ENCODE assay signal across 25 mouse cellular contexts in the genomic region with DNA sequence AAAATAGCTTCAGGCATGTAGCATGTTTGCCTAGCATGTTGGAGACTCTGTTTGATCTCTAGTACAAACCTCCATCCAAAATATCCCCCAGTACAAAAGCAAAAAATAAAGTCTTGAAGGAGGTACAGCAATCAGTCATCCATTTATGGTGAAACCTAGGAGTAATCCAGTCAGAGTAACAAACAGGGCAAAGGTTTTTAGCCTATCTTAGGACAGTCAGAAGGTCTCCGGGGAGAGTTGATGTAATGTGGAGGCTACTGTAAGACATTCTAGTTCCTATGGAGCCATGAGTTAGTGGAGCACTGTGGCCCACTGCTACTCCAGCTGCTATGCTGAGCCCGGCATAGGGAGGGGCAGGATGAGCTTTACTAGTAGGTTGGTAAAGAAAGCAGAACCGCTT. TPM values are rescaled to one million over a fixed set of nuclear protein-coding genes. Genes with fewer than 3 reads are reported as not detected.
A peak's percentile ranks its signal among the peaks of the same experiment; 100 is the strongest.
DNase-seq lines count a peak whose midpoint lies in the region; ATAC-seq and TF ChIP-seq lines count a peak whose summit lies in the region.
"Had no signal": no experiment of that assay in that cellular context is flagged by ENCODE, and none has a peak within 500 bp of the region (broad histone marks: within the 10 kb centered on the region; RNA-seq: fewer than 3 reads in every experiment).

No protein-coding gene starts in this region.

- 0 out of 2 replicates have a peak overlapping the region, but pooled peaks have one; percentile 6 for H3K4me2 ChIP-seq in intestine, postnatal 0 days (replicated peaks; ENCODE audit: low read depth)
- H3K4me2 ChIP-seq in intestine, embryonic 15.5 days (replicated peaks) = no peak overlapping the region
- no peak overlapping the region for H3K4me2 ChIP-seq in kidney, embryonic 16.5 days (replicated peaks; ENCODE audit: low read depth, low read length)
- no peak overlapping the region for H3K4me2 ChIP-seq in liver, embryonic 16.5 days (ENCODE audit: low read depth, low read length)
- H3K4me2 ChIP-seq: forebrain, embryonic 13.5 days; limb, embryonic 12.5 days; lung, embryonic 14.5 days; neural tube, embryonic 12.5 days had no signal

- no peak for TF ChIP-seq CTCF in intestine, postnatal 0 days (IDR thresholded peaks at IDR 0.05; ENCODE audit: low read depth)

- 73% methylated on average over 3 of the region's 3 CpGs for WGBS in intestine, postnatal 0 days
- WGBS in intestine, embryonic 15.5 days = 86% methylated on average over 3 of the region's 3 CpGs
- 88% methylated on average over 3 of the region's 3 CpGs for WGBS in kidney, embryonic 16.5 days
- 83% methylated on average over 3 of the region's 3 CpGs for WGBS in liver, embryonic 16.5 days (ENCODE audit: insufficient replicate concordance)

- no peaks in the 10 kb centered on the region for H3K27me3 ChIP-seq in intestine, postnatal 0 days (replicated peaks; ENCODE audit: control insufficient read depth, insufficient read depth, low read length)
- H3K27me3 ChIP-seq in intestine, embryonic 15.5 days (replicated peaks) = no peaks in the 10 kb centered on the region
- no peaks in the 10 kb centered on the region for H3K27me3 ChIP-seq in kidney, embryonic 16.5 days (ENCODE audit: insufficient read depth, low read length)
- no peaks in the 10 kb centered on the region for H3K27me3 ChIP-seq in liver, embryonic 16.5 days (ENCODE audit: control insufficient read depth, insufficient read depth, low read depth, low read length)
- H3K27me3 ChIP-seq: forebrain, embryonic 13.5 days; limb, embryonic 12.5 days; neural tube, embryonic 12.5 days had no signal

- peak; percentile 8 for DNase-seq in kidney, postnatal 14 days
- peak; percentile 67 for DNase-seq in adipocyte (ENCODE audit: low spot score)
- no peak for DNase-seq in cerebellum, adult 9-11 months
- DNase-seq: adrenal gland, postnatal 36 days; cerebellum, adult 11 months; cerebellum, postnatal 14 days; layer of hippocampus, postnatal 36 days; lung, embryonic 14.5 days; midbrain, embryonic 14.5 days; right cerebral cortex, postnatal 14 days had no signal

- H3K4me1 ChIP-seq in intestine, postnatal 0 days (replicated peaks; ENCODE audit: control insufficient read depth, insufficient read depth, low read length) = no peaks in the 10 kb centered on the region; the same call in 1 of the 2 replicates
- H3K4me1 ChIP-seq in intestine, embryonic 15.5 days (replicated peaks) = peaks cover 3% of the 10 kb centered on the region; the same call in 1 of the 2 replicates
- H3K4me1 ChIP-seq in kidney, embryonic 16.5 days (ENCODE audit: insufficient read depth, low read length) = peaks cover 9% of the 10 kb centered on the region
- peaks cover 36% of the 10 kb centered on the region for H3K4me1 ChIP-seq in liver, embryonic 16.5 days (ENCODE audit: control insufficient read depth, low read depth, low read length)

- ATAC-seq in intestine, postnatal 0 days = no peak
- no peak for ATAC-seq in intestine, embryonic 15.5 days
- no peak for ATAC-seq in kidney, embryonic 16.5 days (ENCODE audit: low FRiP score, low TSS enrichment)
- ATAC-seq in liver, embryonic 16.5 days (ENCODE audit: low read depth) = no peak
- ATAC-seq: CD4-positive, CD25-positive, alpha-beta regulatory T cell, adult 4 months; forebrain, embryonic 13.5 days; hindbrain, embryonic 16.5 days; intestine, embryonic 16.5 days had no signal

- no peaks in the 10 kb centered on the region for H3K36me3 ChIP-seq in intestine, postnatal 0 days (ENCODE audit: control insufficient read depth, insufficient read depth)
- no peaks in the 10 kb centered on the region for H3K36me3 ChIP-seq in intestine, embryonic 15.5 days
- 0 out of 2 replicates have a peak, but pooled peaks cover 5% of the 10 kb centered on the region for H3K36me3 ChIP-seq in kidney, embryonic 16.5 days (ENCODE audit: insufficient read depth, low read length)
- H3K36me3 ChIP-seq in liver, embryonic 16.5 days (ENCODE audit: control insufficient read depth, insufficient read depth) = peaks cover 9% of the 10 kb centered on the region

- no peak overlapping the region for H3K9ac ChIP-seq in intestine, postnatal 0 days (ENCODE audit: low read depth, low read length)
- no peak overlapping the region for H3K9ac ChIP-seq in intestine, embryonic 15.5 days
- no peak overlapping the region for H3K9ac ChIP-seq in kidney, embryonic 16.5 days (replicated peaks; ENCODE audit: low read length)
- no peak overlapping the region for H3K9ac ChIP-seq in liver, embryonic 16.5 days (ENCODE audit: low read depth, low read length)
- H3K9ac ChIP-seq: forebrain, embryonic 13.5 days; limb, embryonic 12.5 days; lung, embryonic 14.5 days; neural tube, embryonic 12.5 days had no signal

- H3K4me3 ChIP-seq in intestine, postnatal 0 days (ENCODE audit: low read depth, low read length) = no peak overlapping the region
- no peak overlapping the region for H3K4me3 ChIP-seq in intestine, embryonic 15.5 days (replicated peaks)
- H3K4me3 ChIP-seq in kidney, embryonic 16.5 days (ENCODE audit: low read length) = no peak overlapping the region
- H3K4me3 ChIP-seq in liver, embryonic 16.5 days (ENCODE audit: low read depth, low read length) = no peak overlapping the region
- H3K4me3 ChIP-seq: forebrain, embryonic 13.5 days; heart, embryonic 10.5 days; limb, embryonic 12.5 days; neural tube, embryonic 12.5 days had no signal

- H3K27ac ChIP-seq in intestine, postnatal 0 days (ENCODE audit: low read depth, low read length) = no peak overlapping the region
- no peak overlapping the region for H3K27ac ChIP-seq in intestine, embryonic 15.5 days
- no peak overlapping the region for H3K27ac ChIP-seq in kidney, embryonic 16.5 days (ENCODE audit: low read length)
- peak overlapping the region; percentile 35; the same call in 1 of the 2 replicates for H3K27ac ChIP-seq in liver, embryonic 16.5 days (ENCODE audit: low read length)
- H3K27ac ChIP-seq: forebrain, embryonic 13.5 days; heart, embryonic 10.5 days; limb, embryonic 12.5 days; neural tube, embryonic 12.5 days had no signal

- no peaks in the 10 kb centered on the region for H3K9me3 ChIP-seq in intestine, postnatal 0 days (ENCODE audit: control insufficient read depth)
- no peaks in the 10 kb centered on the region for H3K9me3 ChIP-seq in intestine, embryonic 15.5 days
- no peaks in the 10 kb centered on the region for H3K9me3 ChIP-seq in kidney, embryonic 16.5 days (ENCODE audit: low read length)
- no peaks in the 10 kb centered on the region for H3K9me3 ChIP-seq in liver, embryonic 16.5 days (replicated peaks; ENCODE audit: control insufficient read depth, low read length)
- H3K9me3 ChIP-seq: forebrain, embryonic 13.5 days; heart, embryonic 10.5 days; limb, embryonic 12.5 days; neural tube, embryonic 12.5 days had no signal

RNA-seq across cellular contexts. Expression of gene Rnf11, which starts 12.0 kb away (rescaled TPM):
- polyA plus RNA-seq in intestine, postnatal 0 days (2015; fragmentation: Nextera tagmentation; extraction: Ambion mirVana) = 36.0 and 39.2 TPM in 2 replicates
- 30.5 and 32.0 TPM in 2 replicates for polyA plus RNA-seq in intestine, embryonic 15.5 days (2015; fragmentation: Nextera tagmentation; extraction: Ambion mirVana)
- polyA plus RNA-seq in kidney, embryonic 16.5 days (2015; fragmentation: Nextera tagmentation; extraction: Ambion mirVana) = 29.0 and 29.3 TPM in 2 replicates
- 25.9 and 29.3 TPM in 2 replicates for polyA plus RNA-seq in liver, embryonic 16.5 days (2015; fragmentation: Nextera tagmentation; extraction: Ambion mirVana)

RNA-seq across cellular contexts. Expression of gene 4930522H14Rik, which starts 58.5 kb away (rescaled TPM):
- not detected in 2 replicates for polyA plus RNA-seq in intestine, postnatal 0 days (2015; fragmentation: Nextera tagmentation; extraction: Ambion mirVana)
- not detected in 2 replicates for polyA plus RNA-seq in intestine, embryonic 15.5 days (2015; fragmentation: Nextera tagmentation; extraction: Ambion mirVana)
- polyA plus RNA-seq in kidney, embryonic 16.5 days (2015; fragmentation: Nextera tagmentation; extraction: Ambion mirVana) = not detected in 2 replicates
- polyA plus RNA-seq in liver, embryonic 16.5 days (2015; fragmentation: Nextera tagmentation; extraction: Ambion mirVana) = not detected in 2 replicates
- polyA plus RNA-seq: CD4-positive, CD25-positive, alpha-beta regulatory T cell, adult 4 months; embryonic facial prominence, embryonic 11.5 days; forebrain, embryonic 13.5 days; gonadal fat pad, adult 2 months; heart, embryonic 10.5 days; heart, postnatal 0 days; hindbrain, embryonic 16.5 days; intestine, embryonic 16.5 days; limb, embryonic 12.5 days; lung, embryonic 14.5 days; midbrain, embryonic 14.5 days; neural tube, embryonic 12.5 days; urinary bladder, adult 2 months had no signal
